Mouse (Mus musculus) intestine, postnatal 0 days (tissue): ENCODE measurements at regions not wholly inside any gene's neighbourhood (a gene's known extent, or its start where the extent isn't known, plus 50 kb on each side); places are given as distances from the start of the nearest gene placed in this dataset.

Experiments
- ATAC-seq: fragments of 200-750 bp; cut with Nextera tagmentation; 2 replicates; pipeline ENCODE4 v1.8.0; 2017; ENCODE audit warnings: mild to moderate bottlenecking, moderate TSS enrichment, moderate library complexity
- H3K27ac ChIP-seq: fragments of 300-500 bp; sonication (generic); 2 replicates; pipeline ENCODE4 v1.5.1; 2014; ENCODE audit warnings: mild to moderate bottlenecking, low read depth, low read length, moderate library complexity
- H3K27me3 ChIP-seq: fragments of 300-500 bp; sonication (generic); replicated peaks from 2 replicates; pipeline ENCODE4 v1.6.1; 2014; ENCODE audit warnings: low read length, mixed read lengths; ENCODE audit not compliant: control insufficient read depth, insufficient read depth
- H3K36me3 ChIP-seq: fragments of 300-500 bp; sonication (generic); 2 replicates; pipeline ENCODE4 v1.6.1; 2014; ENCODE audit warnings: mild to moderate bottlenecking, moderate library complexity; ENCODE audit not compliant: control insufficient read depth, insufficient read depth
- H3K4me1 ChIP-seq: fragments of 300-500 bp; sonication (generic); replicated peaks from 2 replicates; pipeline ENCODE4 v1.6.1; 2014; ENCODE audit warnings: antibody characterized with exemption, low read length, mixed read lengths; ENCODE audit not compliant: control insufficient read depth, insufficient read depth
- H3K4me2 ChIP-seq: fragments of 300-500 bp; sonication (generic); replicated peaks from 2 replicates; pipeline ENCODE4 v1.6.1; 2014; ENCODE audit warnings: low read depth, mild to moderate bottlenecking, moderate library complexity
- H3K4me3 ChIP-seq: fragments of 300-500 bp; sonication (generic); 2 replicates; pipeline ENCODE4 v1.5.1; 2014; ENCODE audit warnings: low read depth, low read length
- H3K9ac ChIP-seq: fragments of 300-500 bp; sonication (generic); 2 replicates; pipeline ENCODE4 v1.6.1; 2014; ENCODE audit warnings: mild to moderate bottlenecking, low read depth, low read length
- H3K9me3 ChIP-seq: fragments of 300-500 bp; sonication (generic); 2 replicates; pipeline ENCODE4 v1.6.1; 2016; ENCODE audit warnings: mixed run types; ENCODE audit not compliant: control insufficient read depth
- CTCF ChIP-seq: sonication (generic); IDR thresholded peaks from 2 replicates; pipeline ENCODE4 v1.5.1; 2016; ENCODE audit warnings: low read depth, mild to moderate bottlenecking, control low read depth, antibody characterized with exemption, moderate library complexity
- WGBS: fragments of 180-500 bp; shearing (Covaris S2); extraction: QIAGEN DNeasy Blood & Tissue Kit; methylation state at CpG from one replicate; pipeline ENCODE4 v1.1.7; 2014; 5-methylcytosine and 5-hydroxymethylcytosine counted together

DNA sequence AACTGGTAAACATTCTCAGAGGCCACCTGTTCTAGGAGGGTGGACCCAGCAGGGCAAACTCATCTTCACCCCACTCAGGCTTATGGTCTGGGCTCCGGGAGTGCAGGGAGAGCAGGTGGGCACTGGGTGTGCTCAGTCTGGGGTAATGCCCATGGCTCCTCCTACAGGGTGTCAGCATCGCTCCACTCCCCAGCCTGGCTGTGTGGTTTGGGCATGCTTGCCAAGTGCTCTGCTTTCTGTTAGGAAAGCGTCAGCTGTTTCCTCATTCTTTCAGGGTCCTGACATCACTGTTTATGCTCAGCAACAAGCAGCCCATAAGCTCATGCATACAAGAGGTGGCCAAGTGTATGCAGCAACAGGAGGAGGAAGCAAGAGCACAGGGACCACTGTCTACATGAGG, 57.7 kb upstream of the Jdp2 start:
- ATAC-seq = peak; percentile 77
- H3K27ac ChIP-seq = peak overlapping the region; percentile 28; the same call in 1 of the 2 replicates

GRCm38 (mm10) chr12:85542881-85543280, 55.9 kb upstream of the Jdp2 start:
- WGBS = 66% methylated on average over 6 of the region's 6 CpGs
- H3K9ac ChIP-seq = no peak overlapping the region
- no peak overlapping the region for H3K4me3 ChIP-seq
- no peaks in the 10 kb centered on the region for H3K9me3 ChIP-seq
- ATAC-seq = no peak
- H3K27me3 ChIP-seq = no peaks in the 10 kb centered on the region
- no peaks in the 10 kb centered on the region for H3K4me1 ChIP-seq
- no peak overlapping the region for H3K4me2 ChIP-seq
- no peak for TF ChIP-seq CTCF
- no peaks in the 10 kb centered on the region for H3K36me3 ChIP-seq
- no peak overlapping the region for H3K27ac ChIP-seq

More for the DNA sequence above, 57.7 kb upstream of the Jdp2 start:
- H3K36me3 ChIP-seq = no peaks in the 10 kb centered on the region
- TF ChIP-seq CTCF = peak; percentile 37
- no peaks in the 10 kb centered on the region for H3K9me3 ChIP-seq
- WGBS = 48% methylated on average over 3 of the region's 3 CpGs
- H3K9ac ChIP-seq = no peak overlapping the region
- no peak overlapping the region for H3K4me3 ChIP-seq
- no peak overlapping the region for H3K4me2 ChIP-seq
- no peaks in the 10 kb centered on the region for H3K4me1 ChIP-seq
- no peaks in the 10 kb centered on the region for H3K27me3 ChIP-seq

DNA sequence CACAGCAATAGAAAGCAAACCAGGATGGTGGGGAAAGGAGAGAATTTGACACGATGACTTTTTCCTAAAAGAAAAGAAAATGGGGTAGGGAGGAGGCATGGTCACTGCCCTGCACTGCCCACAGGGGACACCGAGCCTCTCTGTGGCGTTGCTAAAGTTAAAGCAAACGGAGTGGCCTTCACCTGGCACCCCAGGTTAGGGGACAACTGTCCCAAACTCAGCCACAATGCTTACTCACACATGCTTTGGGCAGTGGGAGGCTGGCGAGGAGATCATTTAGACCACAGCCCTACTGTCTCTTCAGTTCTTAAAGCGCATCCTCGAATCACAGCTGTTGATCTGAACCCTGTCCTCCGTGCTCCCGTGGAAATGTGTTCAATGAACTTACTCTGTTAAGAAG, 55.3 kb upstream of the Jdp2 start:
- ATAC-seq = no peak
- Histone ChIP-seq H3K9ac (no peak overlapping the region), H3K4me3 (no peak overlapping the region), H3K36me3 (no peaks in the 10 kb centered on the region), H3K9me3 (no peaks in the 10 kb centered on the region), H3K4me1 (no peaks in the 10 kb centered on the region), H3K4me2 (no peak overlapping the region), H3K27ac (no peak overlapping the region), H3K27me3 (no peaks in the 10 kb centered on the region)
- TF ChIP-seq CTCF = no peak
- WGBS = 89% methylated on average over 9 of the region's 9 CpGs

- H3K9me3 ChIP-seq = no peaks in the 10 kb centered on the region
Measured at GRCm38 (mm10) chr12:85544801-85545200, 54.0 kb upstream of the Jdp2 start.

GRCm38 (mm10) chr12:85545718-85546117, 53.1 kb upstream of the Jdp2 start:
- Histone ChIP-seq H3K9ac (no peak overlapping the region), H3K4me2 (no peak overlapping the region), H3K27me3 (no peaks in the 10 kb centered on the region), H3K36me3 (no peaks in the 10 kb centered on the region), H3K9me3 (no peaks in the 10 kb centered on the region), H3K4me3 (no peak overlapping the region), H3K4me1 (no peaks in the 10 kb centered on the region), H3K27ac (no peak overlapping the region)
- ATAC-seq = no peak
- TF ChIP-seq CTCF = no peak
- 60% methylated on average over 10 of the region's 10 CpGs for WGBS

More at GRCm38 (mm10) chr12:85544801-85545200, 54.0 kb upstream of the Jdp2 start:
- TF ChIP-seq CTCF = no peak
- 63% methylated on average over 4 of the region's 4 CpGs for WGBS
- no peak overlapping the region for H3K4me3 ChIP-seq
- ATAC-seq = no peak
- no peak overlapping the region for H3K4me2 ChIP-seq
- no peaks in the 10 kb centered on the region for H3K27me3 ChIP-seq
- H3K36me3 ChIP-seq = no peaks in the 10 kb centered on the region
- H3K4me1 ChIP-seq = no peaks in the 10 kb centered on the region
- H3K27ac ChIP-seq = no peak overlapping the region
- H3K9ac ChIP-seq = no peak overlapping the region

DNA sequence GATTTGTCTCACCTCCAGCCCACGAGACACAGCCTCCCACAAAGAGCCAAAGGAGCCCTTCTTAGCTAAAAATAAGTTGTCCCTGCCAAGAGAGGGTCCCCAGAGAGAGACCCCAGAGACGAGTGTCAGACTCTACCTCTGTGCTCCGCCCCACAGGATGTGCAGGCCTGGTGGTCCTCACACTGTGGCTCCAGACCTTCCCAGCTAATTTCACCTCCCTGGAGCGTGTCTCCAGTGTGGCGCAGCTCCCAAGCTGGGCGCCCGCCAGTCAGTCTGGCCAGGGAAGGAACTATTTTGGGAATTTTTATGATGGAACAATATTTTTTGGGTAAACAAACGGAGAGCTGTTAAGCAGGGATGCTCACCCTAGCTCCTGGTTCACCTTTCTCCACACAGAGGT, 50.8 kb upstream of the Jdp2 start:
- no peak overlapping the region for H3K27ac ChIP-seq
- no peaks in the 10 kb centered on the region for H3K36me3 ChIP-seq
- no peak overlapping the region for H3K4me2 ChIP-seq
- H3K4me3 ChIP-seq = no peak overlapping the region
- H3K9me3 ChIP-seq = no peaks in the 10 kb centered on the region
- H3K4me1 ChIP-seq = no peaks in the 10 kb centered on the region
- no peak overlapping the region for H3K9ac ChIP-seq
- 49% methylated on average over 8 of the region's 8 CpGs for WGBS
- H3K27me3 ChIP-seq = no peaks in the 10 kb centered on the region
- ATAC-seq = no peak
- no peak for TF ChIP-seq CTCF
